Mouse (Mus musculus): ENCODE data around the gene Oprl1.

Oprl1 gene

DNA sequence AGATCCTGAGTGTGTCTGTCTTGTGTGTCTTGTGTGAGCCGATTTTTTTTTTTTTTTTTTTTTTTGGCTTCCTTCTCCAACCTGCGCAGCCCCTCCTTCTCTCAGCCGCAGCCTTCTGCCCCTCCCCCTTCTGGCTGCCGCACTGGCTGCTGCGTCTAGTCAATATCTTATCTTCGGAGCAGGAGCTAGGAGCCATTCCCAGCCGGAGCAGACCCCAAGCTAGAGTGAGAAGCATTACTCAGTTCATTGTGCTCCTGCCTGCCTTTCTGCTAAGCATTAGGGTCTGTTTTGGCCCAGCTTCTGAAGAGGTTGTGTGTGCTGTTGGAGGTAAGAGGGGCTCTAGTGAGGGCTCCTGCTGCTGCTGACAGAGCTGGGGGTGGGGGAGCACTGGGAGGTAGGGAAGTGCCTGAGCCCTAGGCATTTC lies at the start of gene Oprl1:
Gene Oprl1 (plus strand): TSS at position 114 of the 424 bp plus-strand sequence.
- peak; percentile 34 to 37 for DNase-seq

DNA sequence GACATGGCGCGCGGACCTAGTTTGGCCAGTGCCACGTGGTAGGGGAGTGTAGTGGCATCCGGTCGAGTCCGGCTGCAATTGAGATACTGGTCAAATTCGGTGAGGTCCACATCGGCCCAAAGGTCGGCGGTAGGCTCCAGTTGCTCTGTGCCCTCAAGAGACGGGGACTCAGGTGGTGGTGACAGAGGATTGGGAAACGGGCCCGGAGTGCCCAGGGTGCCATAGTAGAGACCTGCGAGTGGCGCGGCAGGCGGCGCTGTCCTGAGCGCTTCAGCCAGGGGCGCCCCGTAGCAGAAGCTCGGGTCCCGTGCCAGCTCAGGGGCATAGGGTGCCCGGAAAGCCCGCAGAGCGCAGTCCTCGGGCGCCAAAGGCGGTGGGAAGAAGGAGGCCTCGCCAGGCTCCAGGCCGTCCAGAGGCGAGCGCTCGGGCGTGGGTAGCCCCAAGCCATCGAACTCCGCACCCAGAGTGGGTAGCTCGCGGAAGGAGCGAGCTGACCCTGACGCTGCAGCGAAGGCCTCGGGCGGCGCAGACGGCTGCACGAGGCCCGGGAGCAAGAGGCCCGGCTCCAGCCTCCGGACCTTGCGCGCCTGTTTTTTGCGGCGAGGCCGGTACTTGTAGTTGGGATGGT lies 44.4 kb upstream of the Oprl1 start:
- DNase-seq, result no peak

DNA sequence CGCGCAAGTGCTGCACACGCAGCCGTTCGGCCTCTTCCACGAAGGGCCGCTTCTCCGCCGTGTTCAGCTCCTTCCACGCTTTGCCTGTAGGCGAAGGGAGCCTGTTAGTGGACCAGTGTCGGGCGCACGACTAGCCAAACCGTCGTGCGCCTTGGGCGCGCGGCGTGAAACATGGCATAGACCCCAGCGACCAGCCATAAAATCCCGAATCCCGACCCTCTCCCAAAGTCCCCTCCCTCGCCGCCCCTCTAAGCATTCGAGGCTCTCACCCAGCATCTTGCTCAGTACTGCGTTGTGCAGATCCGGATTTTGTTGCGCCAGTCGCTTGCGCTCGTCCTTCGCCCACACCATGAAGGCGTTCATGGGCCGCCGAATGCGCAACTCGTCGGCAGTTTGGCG lies 43.9 kb upstream of the Oprl1 start:
- no peak for DNase-seq

DNA sequence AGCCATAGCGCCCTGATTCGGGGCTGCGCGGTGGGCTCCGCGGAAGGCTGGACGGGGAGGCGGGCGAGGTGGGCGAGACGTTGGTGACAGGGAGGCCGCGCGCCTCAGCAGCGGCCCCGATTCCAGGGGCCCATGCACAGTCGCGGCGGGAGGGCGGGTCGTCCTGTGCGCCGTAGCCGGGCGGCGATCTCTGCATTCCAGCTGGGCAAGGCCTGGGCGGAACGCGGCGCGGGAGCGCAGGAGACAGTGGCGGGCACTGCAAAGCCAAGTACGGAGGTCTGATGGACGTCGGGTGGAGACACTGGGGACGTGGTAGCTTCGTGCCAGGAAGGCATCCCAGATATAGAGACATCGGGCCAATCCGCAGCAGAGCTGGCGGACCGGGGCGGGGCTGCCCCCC lies 43.5 kb upstream of the Oprl1 start, which contains the start of gene Sox18:
Gene Sox18 (minus strand): TSS at position 315 of the 400 bp plus-strand sequence.
- DNase-seq, result no peak

DNA sequence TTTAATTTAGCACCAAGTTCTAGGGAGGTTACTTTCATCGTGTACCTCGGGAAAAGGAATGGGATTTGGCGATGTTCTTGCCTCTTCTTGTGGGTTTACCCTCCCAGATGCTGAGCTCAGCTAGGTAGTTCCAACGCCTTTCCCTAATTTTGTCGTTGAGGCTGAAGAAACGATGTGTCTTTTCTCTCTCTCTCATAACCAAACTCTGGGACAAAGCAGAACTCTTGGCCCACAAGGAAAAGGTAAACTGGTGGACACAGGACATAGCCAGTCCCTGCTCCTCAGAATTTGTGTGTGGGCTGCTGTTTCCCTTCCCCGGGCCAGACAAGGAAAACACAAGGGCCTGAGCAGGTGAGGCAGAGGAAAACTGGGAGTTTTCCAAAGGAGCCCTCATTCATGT lies 42.8 kb upstream of the Oprl1 start:
- DNase-seq, result no peak

DNA sequence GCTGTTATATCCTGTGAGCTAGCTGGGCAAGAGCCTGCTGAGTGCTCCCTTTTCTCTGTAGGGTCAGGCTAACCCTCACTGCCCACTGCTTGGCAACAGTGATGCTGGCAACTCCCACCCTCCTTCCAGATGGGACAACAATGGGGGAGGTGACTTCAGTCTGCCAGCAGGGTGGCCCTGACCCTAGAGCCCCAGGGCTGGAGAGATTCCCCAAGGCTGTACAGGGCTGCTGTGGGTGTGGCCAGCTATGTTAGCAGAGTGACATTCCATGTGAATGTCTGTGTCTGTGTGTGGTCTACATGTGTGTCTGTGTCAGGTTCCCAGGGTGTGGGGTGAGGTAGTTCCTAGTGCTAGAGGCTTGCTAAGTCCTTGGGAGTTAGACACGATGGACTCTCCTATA lies 41.3 kb upstream of the Oprl1 start:
- DNase-seq, result no peak

DNA sequence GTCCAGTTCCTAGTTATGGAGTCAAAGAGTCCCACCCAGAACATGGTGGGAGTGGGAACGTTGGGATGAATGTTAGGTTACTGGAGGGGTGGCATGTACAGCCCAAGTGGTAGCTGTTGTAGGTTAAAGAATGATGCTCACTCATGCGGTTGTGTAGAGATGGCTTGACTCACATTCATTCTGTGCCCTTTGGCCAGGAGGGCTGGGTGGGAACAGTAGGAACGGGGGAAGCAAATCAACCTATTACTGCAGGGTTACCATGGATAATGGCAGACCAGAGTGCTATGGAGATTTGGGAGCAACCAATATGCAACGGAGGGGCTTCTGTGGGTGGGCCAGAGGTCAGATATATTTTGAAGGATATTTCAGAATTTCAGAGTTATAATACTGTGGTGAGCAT lies 39.9 kb upstream of the Oprl1 start:
- DNase-seq, result no peak

DNA sequence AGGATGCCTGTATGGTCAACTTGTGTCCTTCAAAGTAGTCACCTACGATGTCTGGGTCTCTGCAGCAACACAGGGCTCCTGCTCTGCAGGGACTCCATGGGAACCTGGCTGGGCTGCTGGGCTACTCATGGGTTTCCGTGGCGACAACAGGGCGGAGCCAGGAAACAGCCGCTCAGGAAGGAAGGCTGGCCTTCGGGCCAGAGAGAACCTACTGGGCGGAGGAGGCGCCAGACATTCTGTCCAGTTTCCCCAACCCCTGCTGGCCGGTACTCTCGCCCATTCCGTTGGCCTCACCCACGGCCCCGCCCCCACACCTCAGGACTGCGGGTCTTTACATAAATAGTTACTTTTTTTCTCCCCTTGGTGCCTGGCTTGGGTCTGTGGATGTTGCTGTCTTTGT lies 39.4 kb upstream of the Oprl1 start:
- peak; percentile 34 to 47 for DNase-seq

DNA sequence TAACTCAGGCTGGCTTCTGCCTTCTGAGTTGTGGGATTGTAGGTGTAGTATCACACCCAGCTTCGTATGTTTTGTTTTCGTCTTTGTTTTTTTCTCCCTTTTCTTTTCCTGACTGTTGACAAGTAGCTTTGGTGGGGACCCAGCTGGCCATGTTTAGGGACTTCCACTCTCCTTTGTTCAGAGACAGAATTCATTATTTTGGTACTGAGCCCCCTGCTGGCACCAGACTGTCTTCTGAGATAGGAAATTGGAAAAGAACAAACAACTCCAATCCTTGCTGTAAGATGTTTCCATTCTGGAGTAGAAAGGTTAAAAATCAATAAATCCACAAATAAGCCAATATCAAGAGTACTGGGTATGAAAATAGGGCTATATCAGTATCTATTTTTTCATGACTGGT lies 38.4 kb upstream of the Oprl1 start:
- no peak for DNase-seq

DNA sequence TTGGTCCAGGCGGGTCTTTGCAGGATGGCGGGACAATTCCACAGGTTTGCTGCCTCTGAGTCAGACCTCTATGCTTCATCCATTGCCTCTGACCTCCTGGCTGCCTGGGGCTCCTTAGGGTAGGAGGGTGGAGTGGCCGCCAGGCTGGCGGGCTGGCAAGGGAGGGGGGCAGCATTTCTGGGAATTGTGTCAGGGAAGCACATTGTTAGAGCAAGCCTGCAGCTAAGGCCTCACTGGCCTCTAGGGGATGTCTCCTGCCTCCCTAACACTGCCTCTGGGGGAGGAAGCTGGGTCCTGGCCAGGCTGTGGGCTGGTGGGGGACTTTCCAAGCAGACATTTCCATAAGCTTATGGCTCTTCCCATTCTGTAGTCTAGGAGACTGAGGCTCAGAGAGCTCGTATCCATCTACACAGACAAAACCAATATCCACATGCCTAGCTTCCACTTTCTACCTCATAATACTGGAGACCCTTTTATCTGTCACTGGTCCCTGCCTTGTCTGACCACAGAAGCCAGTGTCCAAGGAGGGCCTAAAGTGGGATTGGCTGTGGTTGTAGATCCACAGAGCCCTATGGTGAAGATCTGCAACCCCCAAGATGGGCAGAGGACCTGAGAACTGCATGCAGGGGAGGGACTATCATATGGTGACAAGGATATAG lies 37.6 kb upstream of the Oprl1 start:
- no peak for DNase-seq

DNA sequence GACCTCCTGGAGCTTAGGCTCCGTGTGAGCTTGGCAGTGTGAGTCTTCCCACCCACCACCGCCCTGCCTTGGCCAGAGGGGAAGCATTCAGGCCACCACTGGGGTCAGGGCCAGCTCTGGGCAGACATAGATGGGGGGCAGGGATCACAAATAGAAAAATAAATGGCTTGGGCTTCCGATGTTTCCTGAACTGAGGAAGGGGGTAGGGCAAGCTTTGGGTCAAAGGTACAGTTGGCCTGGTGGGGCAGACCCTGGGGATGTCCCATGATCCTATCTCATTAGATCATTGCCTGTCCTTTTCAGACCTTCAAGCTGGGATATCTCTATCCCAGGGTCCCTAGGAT lies 37.1 kb upstream of the Oprl1 start:
- DNase-seq, result no peak

DNA sequence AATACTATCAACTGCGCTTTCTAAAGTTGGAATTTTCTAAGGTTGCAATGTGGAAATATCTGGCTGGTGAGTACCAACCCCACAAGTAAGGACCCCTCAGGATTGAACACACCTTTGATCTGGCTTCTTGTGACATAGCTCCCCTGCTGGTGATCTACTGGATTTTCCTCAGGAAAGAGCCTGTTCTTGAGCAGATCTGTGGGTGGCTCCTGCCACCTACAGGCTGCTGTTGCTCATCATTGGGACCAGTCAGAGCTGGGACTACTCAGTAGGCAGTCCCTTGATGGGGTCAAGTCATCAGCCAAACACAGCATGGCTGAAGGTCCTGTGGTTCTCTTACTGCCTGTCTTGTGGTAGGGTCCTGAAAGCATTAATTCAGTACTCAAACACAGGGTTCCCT lies 36.0 kb upstream of the Oprl1 start:
- DNase-seq, result peak; percentile 67 to 70

DNA sequence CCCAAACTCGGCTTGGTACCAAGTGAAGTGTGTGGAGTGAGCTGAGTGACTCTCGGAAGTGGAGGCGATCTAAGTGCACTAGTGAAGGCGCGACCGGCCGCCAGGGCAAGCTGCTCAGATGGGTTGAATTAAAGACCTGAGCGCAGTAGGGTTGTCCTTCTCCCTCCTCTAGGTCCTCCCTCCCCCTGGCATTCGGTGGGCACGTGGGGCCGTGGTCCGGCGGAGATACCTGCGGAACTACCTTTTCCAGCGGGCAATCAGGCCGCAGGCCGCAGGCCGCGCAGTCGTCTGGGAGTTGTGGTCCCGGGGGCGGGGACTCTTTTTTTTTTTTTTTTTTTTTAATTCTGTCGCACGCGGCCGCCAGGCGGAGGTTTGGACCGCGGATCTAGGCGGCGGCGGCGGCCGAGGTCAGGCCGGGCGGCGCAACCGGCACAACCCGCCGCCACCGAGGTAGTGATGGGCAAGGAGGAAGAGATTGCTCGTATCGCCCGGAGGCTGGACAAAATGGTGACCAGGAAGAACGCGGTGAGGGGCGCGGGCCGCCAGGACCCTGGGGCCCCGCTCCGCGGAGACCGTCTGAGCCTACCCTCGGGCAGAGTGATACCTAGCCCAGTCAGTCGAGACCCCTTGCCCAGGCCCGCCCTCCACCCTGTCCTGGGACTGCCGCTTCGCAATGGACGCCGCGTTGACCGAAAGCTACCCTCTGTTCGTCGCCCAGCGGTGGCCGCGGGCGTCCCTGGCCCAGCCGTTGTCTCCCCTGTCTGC lies 34.7 kb upstream of the Oprl1 start, which contains the start of gene Tcea2:
Gene Tcea2 (plus strand): TSS at position 360 of the 765 bp plus-strand sequence.
- DNase-seq, result peak; percentile 78 to 83

DNA sequence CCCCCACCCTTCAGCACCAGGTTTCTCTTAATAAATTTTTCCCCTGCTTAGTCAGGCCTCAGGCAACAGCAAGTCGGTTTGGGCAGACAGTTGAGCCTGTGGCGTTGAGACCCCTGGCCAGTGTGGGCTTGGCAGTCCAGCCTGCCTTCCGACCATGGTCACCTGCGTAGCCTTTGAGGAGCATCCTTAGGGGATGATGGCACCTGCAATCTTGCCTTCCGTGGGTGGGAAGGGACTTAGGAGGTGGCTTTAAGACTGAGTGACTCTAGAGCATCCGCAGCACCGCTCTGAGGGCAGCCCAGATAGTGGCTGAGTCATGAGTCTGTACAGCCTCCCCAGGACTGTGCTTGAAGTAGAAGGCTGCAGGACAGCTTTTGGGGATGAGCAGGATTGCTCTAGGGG lies 34.1 kb upstream of the Oprl1 start:
- peak; percentile 18 to 43 for DNase-seq

DNA sequence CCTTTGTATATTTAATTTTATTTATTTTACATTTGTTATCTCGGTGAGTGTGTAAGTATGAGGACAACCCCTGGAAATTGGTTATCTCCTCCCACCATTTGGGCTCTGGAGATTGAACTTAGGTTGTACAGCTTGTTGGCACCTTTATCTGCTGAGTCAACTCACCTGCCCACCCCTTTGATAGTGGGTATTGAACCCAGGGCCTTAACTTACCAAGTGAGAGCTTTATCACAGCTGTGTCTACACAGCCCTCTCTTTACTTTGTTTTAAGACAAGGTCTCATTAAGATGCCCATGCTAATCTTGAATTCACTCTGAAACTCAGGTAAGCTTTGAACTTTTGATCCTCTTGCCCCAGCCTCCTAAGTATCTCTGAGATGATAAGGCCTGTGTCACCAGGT lies 32.8 kb upstream of the Oprl1 start:
- DNase-seq, result no peak

DNA sequence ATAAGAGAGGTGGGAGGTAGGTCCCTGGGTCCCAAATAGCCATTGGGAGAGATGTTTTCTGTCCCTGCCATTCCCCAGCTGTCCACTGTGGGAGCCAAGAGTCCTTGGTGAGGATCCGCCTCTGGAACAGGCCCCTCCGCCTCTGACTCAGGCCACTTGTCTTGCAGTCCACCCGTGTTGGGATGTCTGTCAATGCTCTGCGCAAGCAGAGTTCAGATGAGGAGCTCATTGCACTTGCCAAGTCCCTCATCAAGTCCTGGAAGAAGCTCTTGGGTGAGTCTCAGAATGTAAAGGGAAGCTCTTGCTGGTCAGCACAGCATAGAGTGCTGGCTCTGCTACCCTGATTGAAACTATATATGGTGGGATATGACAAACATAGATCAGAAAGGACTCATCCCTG lies 31.4 kb upstream of the Oprl1 start:
- no peak for DNase-seq

DNA sequence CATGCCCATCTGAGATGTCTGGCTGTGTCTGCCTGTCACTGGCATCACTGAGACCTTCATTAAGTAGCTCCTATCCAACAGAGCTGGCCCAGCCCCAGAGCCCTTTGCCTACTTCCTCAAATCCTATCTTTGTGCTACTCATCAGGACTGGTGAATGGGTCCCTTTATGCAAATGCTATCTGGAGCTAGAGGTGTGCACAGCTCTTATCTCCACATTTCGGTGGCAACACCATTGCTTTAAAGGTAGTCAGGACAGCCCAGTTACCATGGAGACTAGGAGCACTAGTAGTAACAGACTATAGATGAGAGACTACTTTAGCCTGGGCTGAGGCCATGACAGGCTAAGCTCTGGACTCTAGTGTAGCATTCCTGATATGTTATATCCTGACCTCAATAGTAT lies 30.1 kb upstream of the Oprl1 start:
- no peak for DNase-seq

DNA sequence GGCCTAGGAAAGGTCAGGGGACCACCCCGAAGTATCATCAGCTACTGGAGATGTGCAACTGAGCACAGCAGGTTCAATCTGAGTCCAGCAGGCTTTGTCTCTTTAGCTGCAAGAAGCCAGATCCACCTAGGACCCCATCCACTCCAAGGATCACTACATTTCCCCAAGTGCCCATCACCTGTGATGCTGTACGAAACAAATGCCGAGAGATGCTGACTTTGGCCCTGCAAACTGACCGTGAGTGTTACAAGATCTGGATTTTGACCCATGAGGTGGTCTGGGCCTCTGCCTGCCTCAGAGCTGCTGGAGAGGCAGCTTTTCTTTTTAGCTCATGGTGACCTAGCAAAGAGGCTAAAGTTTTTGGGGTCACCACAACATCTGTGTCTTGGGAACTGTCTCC lies 29.1 kb upstream of the Oprl1 start:
- DNase-seq, result no peak

DNA sequence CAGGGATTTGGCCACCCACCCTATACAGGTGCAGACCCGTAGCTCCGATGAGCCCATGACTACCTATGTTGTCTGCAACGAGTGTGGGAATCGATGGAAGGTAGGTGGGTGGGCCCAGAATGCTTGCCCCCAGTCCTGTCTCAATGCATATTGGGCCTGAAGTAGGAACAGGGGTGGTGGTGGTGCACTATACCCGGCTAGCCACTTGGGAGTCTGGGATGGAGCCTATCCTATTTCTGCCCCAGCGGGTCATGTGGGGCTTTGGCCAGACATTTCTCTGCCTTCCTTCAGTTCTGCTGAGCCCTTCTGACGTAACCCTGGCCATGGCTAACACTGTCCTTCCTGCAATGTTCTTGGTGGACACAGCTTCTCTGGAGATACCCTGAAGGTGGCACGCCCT lies 27.2 kb upstream of the Oprl1 start:
- no peak for DNase-seq

DNA sequence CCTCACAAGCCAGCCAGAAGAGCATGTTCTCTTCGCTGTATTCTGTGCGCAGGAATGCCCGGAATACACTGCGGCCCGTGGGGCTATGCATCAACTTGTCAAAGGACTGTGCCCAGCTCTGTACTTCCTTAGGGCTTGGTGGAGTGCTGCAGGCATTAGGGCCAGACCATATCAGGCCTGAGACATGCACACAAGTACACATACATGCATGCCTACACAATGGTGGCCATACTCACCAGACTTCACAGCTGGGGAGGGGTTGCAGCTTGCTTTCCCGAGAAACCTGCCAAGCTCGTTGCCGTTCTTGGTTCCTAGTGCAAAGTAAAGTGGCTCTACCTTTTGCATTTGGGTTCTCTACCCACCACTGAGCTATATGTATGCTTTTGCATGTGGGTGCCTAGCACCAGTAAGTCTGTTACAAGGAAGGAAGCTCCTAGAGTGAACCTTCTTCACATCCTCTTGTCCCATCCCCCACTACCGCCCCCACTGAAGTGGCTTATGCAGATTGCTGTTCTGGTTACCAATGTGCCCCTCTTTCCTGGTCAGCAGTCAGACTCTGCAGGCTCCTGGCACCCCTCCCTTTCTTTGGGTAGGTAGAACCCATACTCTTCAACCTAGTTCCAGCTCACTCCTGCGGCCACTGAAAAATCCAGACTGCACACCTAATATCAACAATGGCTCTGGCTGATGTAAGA lies 25.2 kb upstream of the Oprl1 start:
- DNase-seq, result no peak

DNA sequence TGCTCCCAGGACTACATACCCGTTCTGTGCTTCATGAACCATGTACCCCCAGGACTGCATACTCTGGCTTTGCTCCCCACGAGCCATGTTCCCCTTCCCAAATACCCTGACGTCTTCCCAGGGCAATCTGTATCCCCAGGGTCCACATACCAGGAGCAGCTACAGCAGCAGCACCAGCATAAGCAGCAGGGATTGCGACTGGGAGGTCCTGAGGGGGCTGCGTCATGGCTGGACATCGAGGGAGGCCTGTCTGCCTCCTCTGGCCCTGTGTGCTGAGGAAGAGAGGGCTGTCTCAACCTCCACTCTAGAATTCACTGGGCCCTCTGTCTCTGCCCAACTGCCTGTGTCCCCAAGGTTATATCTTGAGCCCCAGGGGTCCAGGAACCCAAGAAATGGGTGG lies 23.7 kb upstream of the Oprl1 start:
- no peak for DNase-seq

DNA sequence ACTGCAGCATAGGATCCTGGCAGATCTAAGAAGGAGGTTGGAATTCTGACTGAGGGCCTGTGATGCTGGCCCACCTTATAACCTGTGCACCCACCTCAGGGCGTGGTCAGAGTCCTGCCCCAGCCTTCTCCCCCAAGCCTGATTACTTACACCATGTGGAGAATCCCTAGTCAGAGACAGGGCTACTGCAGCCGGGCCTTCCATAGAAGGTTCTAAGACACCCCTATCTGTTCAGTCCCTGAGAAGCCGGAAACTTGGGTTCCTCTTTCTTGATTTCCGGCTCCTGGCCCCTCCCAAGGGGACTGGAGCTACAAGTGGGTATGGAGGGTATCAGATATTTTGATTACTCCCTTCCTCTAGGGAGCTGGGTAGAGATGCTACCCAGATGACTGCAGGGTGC lies 23.2 kb upstream of the Oprl1 start:
- DNase-seq, result no peak

DNA sequence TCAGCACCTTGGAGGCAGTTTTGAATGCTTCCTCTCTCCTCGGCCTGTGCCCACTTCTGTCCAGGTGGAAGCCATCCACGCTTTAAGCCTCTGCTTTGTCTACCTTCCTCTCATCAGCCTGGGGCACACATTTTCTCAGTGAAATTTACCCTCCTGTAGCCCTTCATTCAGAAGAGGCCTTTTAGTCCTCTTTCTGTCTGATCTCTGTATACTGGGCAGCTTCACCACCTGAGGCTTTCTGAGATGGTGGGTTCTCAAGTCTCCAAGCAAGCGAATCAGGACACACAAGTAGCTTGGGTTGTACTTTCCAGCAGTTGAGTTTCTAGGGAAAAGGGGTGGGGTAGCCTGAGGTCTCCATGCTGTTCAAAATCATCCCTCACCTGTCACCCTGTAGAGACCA lies 22.5 kb upstream of the Oprl1 start:
- no peak for DNase-seq
